Comparison of ENCODE assay signal across 10 mouse cellular contexts in the genomic region with DNA sequence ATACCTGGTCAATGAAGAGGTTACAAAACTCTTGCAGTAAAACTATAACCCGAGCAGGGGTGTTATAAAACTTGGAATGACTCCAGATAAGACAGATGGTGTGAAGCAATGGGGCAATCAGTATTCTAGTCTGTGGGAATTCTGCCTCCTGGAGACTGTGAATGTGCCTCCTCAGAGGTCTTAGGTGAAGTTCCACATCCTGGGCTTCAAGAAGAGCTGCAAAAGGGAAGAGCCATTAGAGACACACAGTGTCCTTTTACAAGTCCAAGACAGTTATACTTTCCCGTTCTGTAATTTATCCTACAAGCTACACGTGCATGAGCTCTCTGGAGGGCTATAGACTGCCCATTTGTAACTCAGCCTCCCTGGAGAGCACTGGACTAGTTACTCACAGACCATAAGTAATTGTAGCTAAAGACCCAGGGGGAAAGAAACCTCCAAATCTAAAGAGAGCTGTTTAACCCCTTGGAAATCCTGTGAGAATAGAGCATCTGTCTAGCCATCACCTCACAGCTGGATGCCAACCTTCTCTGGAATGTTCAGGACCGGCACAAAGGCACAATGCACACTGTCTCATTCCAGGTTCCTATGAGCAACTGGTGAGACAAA. TPM values are rescaled to one million over a fixed set of nuclear protein-coding genes. Genes with fewer than 3 reads are reported as not detected.
A peak's percentile ranks its signal among the peaks of the same experiment; 100 is the strongest.
DNase-seq lines count a peak whose midpoint lies in the region; ATAC-seq and TF ChIP-seq lines count a peak whose summit lies in the region.
"Had no signal": no experiment of that assay in that cellular context is flagged by ENCODE, and none has a peak within 500 bp of the region (broad histone marks: within the 10 kb centered on the region; RNA-seq: fewer than 3 reads in every experiment).

No protein-coding gene starts in this region.

- no peak for DNase-seq in cerebellum, postnatal 4 days (ENCODE audit: low spot score in 2 of 2)
- no peak for DNase-seq in lung, postnatal 4 days
- DNase-seq in neural tube, embryonic 11.5 days (ENCODE audit: low spot score), result peak; percentile 50
- no peak for DNase-seq in gastrocnemius, adult 8-10 months (ENCODE audit: low spot score in 2 of 2)
- no peak for DNase-seq in layer of hippocampus, adult 2 months (ENCODE audit: low spot score in 2 of 2)
- DNase-seq: gastrocnemius, postnatal 14 days; thymus, adult 18-20 months had no signal

- peaks cover 9% of the 10 kb centered on the region; the same call in 1 of the 2 replicates for H3K27me3 ChIP-seq in lung, embryonic 16.5 days (ENCODE audit: control insufficient read depth, insufficient read depth, low read depth, low read length)
- H3K27me3 ChIP-seq in embryonic facial prominence, embryonic 15.5 days, result no peaks in the 10 kb centered on the region
- H3K27me3 ChIP-seq in neural tube, embryonic 11.5 days (ENCODE audit: control insufficient read depth, insufficient read depth, low read length), result peaks cover 9% of the 10 kb centered on the region; the same call in 1 of the 2 replicates

- no peak overlapping the region for H3K27ac ChIP-seq in lung, embryonic 16.5 days (ENCODE audit: low read length)
- no peak overlapping the region for H3K27ac ChIP-seq in embryonic facial prominence, embryonic 15.5 days (replicated peaks)
- no peak overlapping the region for H3K27ac ChIP-seq in neural tube, embryonic 11.5 days (ENCODE audit: low read depth, low read length)
- H3K27ac ChIP-seq in layer of hippocampus, adult 2 months, result no peak overlapping the region

- H3K9ac ChIP-seq in lung, embryonic 16.5 days (ENCODE audit: low read length), result no peak overlapping the region
- H3K9ac ChIP-seq in embryonic facial prominence, embryonic 15.5 days, result no peak overlapping the region
- no peak overlapping the region for H3K9ac ChIP-seq in neural tube, embryonic 11.5 days (ENCODE audit: low read length)

- H3K4me1 ChIP-seq in lung, embryonic 16.5 days (replicated peaks; ENCODE audit: control insufficient read depth, insufficient read depth, low read length), result peaks cover 10% of the 10 kb centered on the region
- no peaks in the 10 kb centered on the region for H3K4me1 ChIP-seq in embryonic facial prominence, embryonic 15.5 days
- peaks cover 5% of the 10 kb centered on the region; the same call in 1 of the 2 replicates for H3K4me1 ChIP-seq in neural tube, embryonic 11.5 days (ENCODE audit: control insufficient read depth, insufficient read depth, low read length)

- no peak overlapping the region for H3K4me3 ChIP-seq in lung, embryonic 16.5 days (ENCODE audit: low read length)
- no peak overlapping the region for H3K4me3 ChIP-seq in embryonic facial prominence, embryonic 15.5 days (replicated peaks)
- H3K4me3 ChIP-seq in neural tube, embryonic 11.5 days (ENCODE audit: low read depth, low read length), result no peak overlapping the region
- no peak overlapping the region for H3K4me3 ChIP-seq in layer of hippocampus, adult 2 months

- H3K4me2 ChIP-seq in lung, embryonic 16.5 days (ENCODE audit: low read depth, low read length), result no peak overlapping the region
- no peak overlapping the region for H3K4me2 ChIP-seq in embryonic facial prominence, embryonic 15.5 days (replicated peaks)
- H3K4me2 ChIP-seq in neural tube, embryonic 11.5 days (ENCODE audit: low read depth), result no peak overlapping the region

- no peak for TF ChIP-seq CTCF in layer of hippocampus, adult 2 months (conservative IDR thresholded peaks at IDR 0.05)

- no peaks in the 10 kb centered on the region for H3K36me3 ChIP-seq in lung, embryonic 16.5 days (ENCODE audit: control insufficient read depth, insufficient read depth, low read length)
- no peaks in the 10 kb centered on the region for H3K36me3 ChIP-seq in embryonic facial prominence, embryonic 15.5 days
- H3K36me3 ChIP-seq in neural tube, embryonic 11.5 days (ENCODE audit: control insufficient read depth, insufficient read depth, low read length), result no peaks in the 10 kb centered on the region

- H3K9me3 ChIP-seq in lung, embryonic 16.5 days (ENCODE audit: control insufficient read depth, low read length), result no peaks in the 10 kb centered on the region
- H3K9me3 ChIP-seq in embryonic facial prominence, embryonic 15.5 days (replicated peaks), result no peaks in the 10 kb centered on the region
- no peaks in the 10 kb centered on the region for H3K9me3 ChIP-seq in neural tube, embryonic 11.5 days (ENCODE audit: control insufficient read depth, low read length)

- 8% methylated on average over 4 of the region's 4 CpGs for WGBS in lung, embryonic 16.5 days
- 18% methylated on average over 4 of the region's 4 CpGs for WGBS in embryonic facial prominence, embryonic 15.5 days
- WGBS in neural tube, embryonic 11.5 days, result 7% methylated on average over 4 of the region's 4 CpGs

- peak; percentile 78 for ATAC-seq in cerebellum, adult (ENCODE audit: insufficient number of reproducible peaks, low FRiP score, low TSS enrichment)
- peak; percentile 73 for ATAC-seq in lung, embryonic 16.5 days (ENCODE audit: low read depth)
- peak; percentile 43; the same call in 1 of the 2 replicates for ATAC-seq in embryonic facial prominence, embryonic 15.5 days (ENCODE audit: insufficient number of reproducible peaks, low FRiP score, low TSS enrichment, low read depth)
- peak; percentile 74 for ATAC-seq in neural tube, embryonic 11.5 days (ENCODE audit: insufficient read depth, low FRiP score, low TSS enrichment)

RNA-seq across cellular contexts. Expression of gene Dnah11, which starts 11.9 kb away (rescaled TPM):
- 0.77 and 1.1 TPM in 2 replicates for polyA plus RNA-seq in lung, embryonic 16.5 days (2015; fragmentation: Nextera tagmentation; extraction: Ambion mirVana)
- polyA plus RNA-seq in embryonic facial prominence, embryonic 15.5 days (2015; fragmentation: Nextera tagmentation; extraction: Ambion mirVana), result 0.37 and 0.60 TPM in 2 replicates
- polyA plus RNA-seq in neural tube, embryonic 11.5 days (2014; fragmentation: Nextera tagmentation; extraction: Ambion mirVana), result 0.16 and 0.18 TPM in 2 replicates
- under 1 TPM in 1 of 4 experiments, not detected in 3; 0.03 TPM for total RNA-seq in gastrocnemius, adult 8-10 months (2022)
- total RNA-seq in layer of hippocampus, adult 2 months (2021), result 1 to 10 TPM in 1 of 2 experiments, under 1 TPM in 1; 0.97 to 1.1 TPM
